Mouse (Mus musculus): ENCODE data around the gene Dlx4.

Gene Dlx4

GRCm38 (mm10) chr11:95093077-95093476 is 53.0 kb downstream of the Dlx4 start:
- Histone ChIP-seq H3K27me3 (ENCODE audit: insufficient read depth, low read length) (peaks cover 17% of the 10 kb centered on the region), H3K9me3 (ENCODE audit: low read length) (peaks cover 10% of the 10 kb centered on the region; the same call in 1 of the 2 replicates), H3K4me3 (replicated peaks; ENCODE audit: low read length) (no peak overlapping the region), H3K4me1 (replicated peaks; ENCODE audit: low read depth, low read length) (peaks cover 44% of the 10 kb centered on the region), H3K36me3 (ENCODE audit: insufficient read depth, low read length) (no peaks in the 10 kb centered on the region)
- TF ChIP-seq POU5F1 (IDR thresholded peaks at IDR 0.05; ENCODE audit: borderline replicate concordance, low read length) (no peak), CTCF (conservative IDR thresholded peaks at IDR 0.05; ENCODE audit: low read length) (no peak), NANOG (IDR thresholded peaks at IDR 0.05; ENCODE audit: borderline replicate concordance, low read length) (no peak)
